Mouse (Mus musculus): ENCODE results near the gene Exoc5.

DNA sequence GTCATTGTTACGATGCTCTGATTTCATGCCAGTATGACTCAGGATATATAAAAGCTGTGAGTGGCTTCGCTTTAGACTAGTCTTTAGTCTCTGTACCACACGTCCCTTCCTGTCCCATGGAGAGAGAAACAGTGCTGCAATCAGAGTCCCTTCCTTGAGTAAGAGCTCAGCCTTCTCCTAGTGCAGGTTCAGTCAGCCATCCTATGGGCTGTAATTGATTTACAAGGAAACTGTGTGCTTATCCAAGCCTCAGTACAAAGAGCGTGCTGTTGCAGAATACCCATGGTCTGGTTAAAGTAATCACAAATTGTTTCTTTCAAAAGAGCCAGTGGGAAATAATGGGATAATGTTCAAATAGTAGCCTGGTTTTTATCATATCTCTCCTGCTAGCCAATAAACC is 20.1 kb upstream of the Exoc5 start:
- TF ChIP-seq POLR2A (IDR thresholded peaks at IDR 0.05; ENCODE audit: borderline replicate concordance, extremely low read depth, insufficient read depth, insufficient read length, poor library complexity, severe bottlenecking) (no peak), CTCF (IDR thresholded peaks at IDR 0.05; ENCODE audit: borderline replicate concordance, extremely low read depth, insufficient read depth, insufficient read length) (no peak)

Measured in brain, embryonic 14.5 days (tissue).